Mouse (Mus musculus): ENCODE data around the gene Cdkn1c.

Cdkn1c gene

DNA sequence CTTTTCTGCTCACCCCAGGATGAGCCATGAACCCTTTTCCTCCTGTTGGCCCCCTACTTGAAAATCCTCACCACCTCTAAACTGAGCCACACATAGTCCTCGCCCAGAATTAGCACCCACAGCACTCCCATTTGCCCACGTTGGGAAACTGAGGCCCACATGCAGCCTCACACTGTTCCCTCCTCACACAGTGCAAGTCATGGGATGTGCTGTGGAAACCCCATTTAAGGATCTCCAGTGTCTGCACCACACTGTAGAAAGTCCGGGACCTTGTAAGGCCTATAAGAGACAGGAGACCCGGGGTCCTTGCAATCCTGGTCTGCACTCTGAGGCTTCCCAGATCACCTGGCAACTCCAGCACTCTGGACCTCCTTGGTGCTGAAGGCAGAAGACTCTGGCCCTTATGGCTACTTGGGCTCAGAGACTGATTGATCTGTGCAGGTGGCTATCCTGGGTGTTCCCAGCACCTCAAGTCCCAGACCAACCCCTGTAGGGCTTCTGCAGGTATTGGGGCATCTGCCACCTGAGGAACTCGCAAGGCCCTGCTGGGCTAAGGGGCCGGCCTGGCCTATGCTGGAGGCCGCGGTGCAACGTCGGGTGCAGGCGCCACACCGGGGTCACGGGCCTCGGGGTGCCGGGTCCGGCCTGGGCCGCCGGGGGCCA, 23.5 kb downstream of the Cdkn1c start:
- no peak for DNase-seq (ENCODE audit: low spot score in 2 of 2)

DNA sequence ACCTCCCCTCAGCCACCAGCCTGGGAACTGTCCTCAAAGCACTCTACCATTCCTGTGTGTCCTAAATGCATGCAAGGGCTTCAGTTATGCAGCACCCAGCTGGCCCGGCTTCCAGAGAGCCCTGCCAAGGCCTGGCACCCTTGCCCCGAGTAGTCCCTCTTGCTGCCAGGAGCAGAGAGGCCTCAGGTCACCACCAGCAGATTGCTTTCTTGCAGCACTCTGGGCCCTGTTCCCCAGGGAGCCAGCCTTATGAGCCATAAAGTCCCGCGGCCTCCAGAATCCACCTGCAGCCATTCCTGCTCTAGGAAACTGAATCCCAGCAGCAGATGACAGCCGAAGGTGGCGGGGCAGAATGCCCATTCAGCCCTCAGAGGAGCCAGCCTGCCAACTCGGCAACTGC, 27.5 kb downstream of the Cdkn1c start:
- peak in 1 of 2 experiments; percentile 10 for DNase-seq (ENCODE audit: low spot score in 2 of 2)

DNA sequence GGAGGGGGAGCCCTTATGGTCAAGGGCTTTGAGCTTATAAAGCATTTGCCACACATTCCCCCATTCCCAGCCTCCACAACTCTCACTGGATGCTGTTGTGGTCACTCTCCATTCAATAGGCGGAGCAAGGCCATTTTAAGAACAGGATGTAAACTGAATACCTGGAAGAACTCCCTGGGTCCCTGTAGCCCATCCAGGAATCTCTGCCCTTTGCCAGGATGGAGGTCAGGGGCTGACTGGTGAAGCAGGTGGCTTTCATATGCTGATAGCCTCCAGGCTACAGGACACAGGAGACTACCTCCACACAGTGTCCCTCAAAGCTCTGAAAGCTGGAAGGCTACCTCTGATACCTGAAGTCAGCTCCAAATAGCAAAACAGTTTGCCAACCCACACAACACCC, 28.2 kb downstream of the Cdkn1c start:
- DNase-seq (ENCODE audit: low spot score in 2 of 2): no peak

DNA sequence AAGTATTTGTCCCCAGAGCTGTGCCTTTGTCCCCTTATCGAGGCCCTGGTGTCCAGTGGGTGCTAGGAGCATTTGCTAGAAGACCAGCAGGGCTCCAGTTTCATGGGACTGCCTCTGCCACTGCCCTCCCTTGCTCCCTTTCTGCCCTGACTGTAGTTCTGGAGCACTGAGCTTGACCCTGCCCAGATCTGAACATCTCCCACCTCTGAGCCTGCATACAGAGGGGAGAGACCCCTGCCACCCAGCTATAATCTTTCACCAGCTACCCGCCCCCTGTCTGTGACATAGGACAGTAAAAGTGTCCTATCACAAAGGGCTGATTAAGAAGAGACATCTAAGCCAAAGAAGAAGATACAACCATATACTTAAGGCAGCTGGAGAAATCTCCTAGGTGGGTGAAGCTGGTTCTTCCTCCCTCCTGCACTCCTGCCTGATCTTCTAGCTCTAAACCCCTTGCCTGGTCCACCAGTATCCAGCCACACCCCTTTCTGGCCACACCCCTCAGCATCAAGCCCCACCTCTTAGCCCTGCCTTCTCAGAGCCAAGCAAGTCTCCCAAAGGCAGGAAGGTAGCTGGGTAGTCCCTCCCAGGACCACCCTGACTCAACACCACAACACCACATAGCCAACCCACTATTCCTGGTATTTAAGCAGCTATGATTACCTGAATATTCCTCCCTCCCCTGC, 31.9 kb downstream of the Cdkn1c start:
- DNase-seq (ENCODE audit: low spot score in 2 of 2): no peak

DNA sequence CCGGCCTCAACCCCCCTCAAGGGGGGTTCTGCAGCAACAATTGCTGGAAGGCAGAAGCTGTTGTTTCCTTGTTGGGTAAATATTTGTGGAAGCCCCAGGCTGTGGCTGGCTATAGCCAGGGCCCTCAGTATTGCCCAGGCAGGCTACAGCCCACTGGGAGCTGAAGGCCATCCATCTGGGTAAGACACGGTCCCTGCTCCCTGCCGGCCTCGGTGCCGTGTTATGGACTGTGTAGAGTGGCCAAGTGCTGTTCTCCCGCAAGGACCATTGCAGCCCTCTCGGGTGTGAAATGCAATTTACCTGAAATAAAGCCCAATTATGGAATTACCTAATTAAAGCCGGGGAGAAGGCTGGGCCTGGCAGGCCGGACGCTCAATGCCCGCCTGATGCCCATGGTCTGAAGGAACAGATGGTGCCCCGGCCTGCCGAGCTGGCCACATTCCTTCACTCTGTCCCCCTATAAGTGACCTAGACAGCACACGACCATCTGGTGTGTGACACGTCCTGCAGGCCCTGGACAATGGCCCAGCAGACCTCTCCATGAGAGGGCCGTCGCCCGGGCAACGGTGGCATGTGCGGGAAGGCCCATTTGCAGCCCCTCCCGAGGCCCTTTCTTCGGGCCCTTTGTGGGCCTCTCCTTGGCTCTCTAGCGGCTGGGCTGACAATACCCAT, 32.6 kb downstream of the Cdkn1c start:
- DNase-seq (ENCODE audit: low spot score in 2 of 2): no peak

DNA sequence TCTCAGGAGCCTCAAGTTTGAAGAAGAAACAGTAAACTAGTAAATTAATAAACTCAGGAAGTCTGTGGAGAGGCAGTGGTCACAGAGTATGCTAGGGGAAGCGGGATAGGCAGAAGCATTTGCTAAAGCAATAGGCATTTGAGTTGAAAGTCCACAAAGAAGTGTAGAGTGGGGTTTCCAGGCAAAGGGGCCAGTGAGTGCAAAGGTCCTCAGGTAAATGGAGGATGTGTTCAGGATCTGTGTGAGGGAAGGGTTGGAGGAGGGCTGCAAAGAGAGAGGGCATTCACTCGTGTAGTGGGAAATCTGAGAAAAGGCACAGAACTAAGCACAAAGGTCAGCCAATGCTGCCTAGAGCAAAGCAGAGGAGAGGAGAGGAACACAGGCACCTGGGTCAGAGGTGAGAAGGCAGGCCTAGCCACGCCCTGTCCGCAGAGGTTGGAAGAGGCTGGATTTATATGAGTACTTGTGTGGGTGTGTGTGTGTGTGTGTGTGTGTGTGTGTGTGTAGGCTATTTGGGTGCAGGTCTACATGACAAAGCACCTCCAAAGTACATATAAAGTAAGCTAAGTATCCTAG, 41.2 kb downstream of the Cdkn1c start:
- no peak for DNase-seq (ENCODE audit: low spot score in 2 of 2)

DNA sequence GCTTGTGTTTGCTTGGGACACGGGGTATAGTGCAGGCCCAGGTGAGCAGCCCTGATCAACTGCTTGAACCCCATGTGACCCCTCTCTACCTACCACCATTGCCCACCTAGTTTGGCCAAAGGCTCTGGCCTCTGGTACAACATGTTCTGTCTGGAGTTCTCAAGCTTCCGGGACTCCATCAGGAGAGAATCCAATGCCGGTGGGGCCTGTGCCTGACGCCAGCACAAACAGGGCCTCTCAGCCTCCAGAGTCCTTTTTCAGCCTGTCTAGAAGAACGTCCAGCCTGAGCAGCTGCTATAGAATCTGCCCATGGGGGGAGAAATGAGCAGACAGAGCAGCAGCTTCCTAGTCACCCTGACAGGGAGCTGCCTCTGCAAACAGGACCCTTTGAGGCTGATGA, 43.0 kb downstream of the Cdkn1c start:
- no peak for DNase-seq (ENCODE audit: low spot score in 2 of 2)

DNA sequence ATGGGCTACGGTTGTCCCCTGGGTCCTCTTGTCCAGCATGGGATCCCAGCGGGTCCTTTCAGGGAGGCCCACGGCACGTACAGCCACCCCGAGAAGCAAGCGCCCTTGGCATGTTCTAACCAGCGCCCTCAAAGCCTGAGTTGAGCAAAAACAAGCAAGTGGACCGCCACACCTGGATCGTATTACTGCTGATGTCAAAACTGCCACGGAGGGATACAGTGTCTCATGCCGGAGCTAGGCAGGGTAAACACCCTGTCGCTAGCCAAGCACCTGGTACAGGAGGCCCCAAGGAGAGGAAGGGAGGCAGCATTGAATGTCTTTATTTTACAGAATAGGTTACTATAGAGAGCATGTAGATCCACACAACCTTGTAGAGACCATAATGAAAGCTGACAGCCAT, 44.4 kb downstream of the Cdkn1c start:
- DNase-seq (ENCODE audit: low spot score in 2 of 2): no peak

DNA sequence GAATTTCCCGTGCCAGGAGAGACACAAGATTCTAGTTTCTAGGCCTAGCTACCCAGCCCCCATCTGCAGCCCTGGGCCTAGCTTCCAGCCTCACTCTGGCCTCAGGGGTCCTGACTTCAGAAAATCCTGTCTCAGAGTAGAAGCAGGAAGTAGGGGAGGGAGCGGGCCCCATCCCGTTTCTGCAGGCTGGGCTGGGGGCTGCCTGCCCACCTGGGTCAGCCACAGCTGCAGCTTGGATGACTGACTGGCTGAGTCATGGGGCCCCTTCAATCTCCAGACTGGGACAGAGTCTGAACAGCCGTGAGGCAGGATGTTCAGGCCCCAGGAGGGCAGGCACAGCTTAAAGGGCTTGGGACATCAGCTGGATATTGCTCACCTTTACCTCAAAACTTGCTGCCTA, 45.8 kb downstream of the Cdkn1c start:
- DNase-seq (ENCODE audit: low spot score in 2 of 2): no peak

DNA sequence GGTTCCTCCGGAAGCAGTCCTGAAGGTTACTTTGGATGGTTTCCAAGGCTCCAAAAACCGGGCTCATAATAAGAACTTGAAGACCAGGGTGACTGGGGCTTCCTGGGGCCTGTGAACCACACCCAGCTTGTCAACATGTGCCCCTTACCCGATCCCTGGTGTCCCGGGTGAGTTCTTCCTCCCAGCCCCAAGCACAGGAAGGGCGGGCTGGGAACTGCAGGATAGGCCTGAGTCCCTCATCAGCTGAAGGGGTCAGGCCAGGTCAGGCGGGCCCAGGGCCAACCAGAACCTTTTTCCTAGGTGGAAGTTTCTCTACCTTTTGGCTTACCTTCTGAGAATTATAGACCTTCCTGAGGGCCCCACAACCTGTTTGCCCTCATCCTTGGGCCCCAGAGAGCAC, 48.2 kb downstream of the Cdkn1c start:
- no peak for DNase-seq (ENCODE audit: low spot score in 2 of 2)

DNA sequence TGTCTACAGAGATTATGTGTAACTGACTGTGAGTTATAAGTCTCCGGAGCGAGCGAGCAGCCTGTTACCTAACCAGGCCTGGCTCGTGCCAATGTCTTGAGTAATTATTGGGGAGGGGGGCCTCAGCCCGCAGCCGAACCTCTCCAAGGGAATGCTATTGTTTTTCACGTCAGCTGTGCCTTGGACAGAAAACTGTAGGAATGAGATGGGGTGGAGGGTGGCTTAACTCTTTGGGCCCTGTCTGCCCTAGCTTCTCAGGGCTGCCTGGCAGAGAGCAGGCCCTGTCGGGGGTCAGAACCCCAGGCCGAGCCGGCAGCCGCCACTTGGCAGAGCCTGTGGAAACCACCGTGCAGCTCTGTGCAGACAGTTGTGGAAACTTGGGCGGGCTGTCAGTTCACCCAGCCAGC, 52.2 kb downstream of the Cdkn1c start:
- no peak for DNase-seq (ENCODE audit: low spot score in 2 of 2)
